Mouse (Mus musculus) ovary, postnatal 10 days (tissue): ENCODE results near the gene Tfcp2l1.
"Not testable (repeated sequence)": the region's sequence is repeated elsewhere in the genome, so short reads cannot be mapped to it uniquely, and the experiment has no call there.

Experiments
- DNase-seq: peaks from one replicate; pipeline ENCODE4 v3.0.0; 2022; ENCODE audit warnings: low spot score

The Tfcp2l1 gene

DNA sequence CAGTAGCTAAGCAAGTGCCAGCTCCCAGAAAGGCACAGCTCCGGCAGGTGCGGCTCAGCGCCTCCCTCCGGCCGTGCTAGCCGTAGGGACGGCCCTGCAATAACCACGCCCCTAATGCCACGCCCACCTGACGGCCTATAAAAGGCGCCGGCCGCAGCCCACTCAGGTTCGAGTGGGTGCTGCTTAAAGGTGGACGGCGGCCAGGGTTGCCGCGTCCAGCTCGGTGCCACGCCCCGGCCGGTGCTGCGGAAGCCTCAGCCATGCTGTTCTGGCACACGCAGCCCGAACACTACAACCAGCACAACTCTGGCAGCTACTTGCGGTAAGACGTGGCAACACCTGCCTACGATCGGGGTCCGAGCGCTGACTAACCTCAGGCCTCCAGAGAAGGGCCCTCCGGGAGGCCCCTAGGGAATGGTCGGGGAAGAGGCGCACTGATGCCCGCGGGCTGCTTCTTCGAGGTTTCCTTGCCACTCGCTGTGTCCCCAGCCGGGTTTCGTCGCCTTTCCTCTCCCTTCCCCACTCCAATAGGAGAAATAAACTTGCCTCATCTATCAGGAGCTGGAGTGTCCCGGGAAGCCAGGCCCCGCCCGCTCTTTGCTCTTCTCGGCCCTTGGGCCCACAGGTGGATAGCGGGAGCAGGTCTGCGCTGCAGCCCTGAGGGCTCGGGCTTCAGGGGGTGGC is at the start of gene Tfcp2l1:
Tfcp2l1 (plus strand) TSS at position 165 of the 684 bp plus-strand sequence.
- peak; percentile 52 for DNase-seq

DNA sequence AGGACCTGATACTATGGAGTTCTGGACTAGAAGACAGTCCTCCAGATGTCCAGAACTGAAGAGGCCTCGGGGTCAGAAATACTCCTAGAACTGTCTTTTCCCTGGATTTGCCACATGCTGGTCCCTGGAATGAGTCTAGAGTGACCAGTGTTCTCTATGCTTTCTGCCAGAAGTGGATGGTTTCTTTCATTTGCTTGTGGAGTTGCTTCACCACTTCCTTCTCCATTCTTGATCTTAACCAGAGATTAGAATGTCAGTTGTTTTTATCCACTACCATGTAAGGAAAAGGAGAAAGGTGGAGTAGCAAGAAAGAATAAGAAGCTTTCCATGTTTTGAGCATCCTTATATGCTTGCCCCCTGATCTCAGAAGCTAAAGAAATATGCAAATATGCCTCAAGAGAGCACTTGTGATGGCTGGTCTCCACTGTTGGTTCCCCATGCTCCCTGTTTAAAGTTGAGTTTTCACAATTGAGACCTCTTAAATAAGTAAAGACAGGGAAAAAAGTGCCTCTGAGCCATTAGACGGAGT is 47.5 kb upstream of the Tfcp2l1 start:
- no peak for DNase-seq

DNA sequence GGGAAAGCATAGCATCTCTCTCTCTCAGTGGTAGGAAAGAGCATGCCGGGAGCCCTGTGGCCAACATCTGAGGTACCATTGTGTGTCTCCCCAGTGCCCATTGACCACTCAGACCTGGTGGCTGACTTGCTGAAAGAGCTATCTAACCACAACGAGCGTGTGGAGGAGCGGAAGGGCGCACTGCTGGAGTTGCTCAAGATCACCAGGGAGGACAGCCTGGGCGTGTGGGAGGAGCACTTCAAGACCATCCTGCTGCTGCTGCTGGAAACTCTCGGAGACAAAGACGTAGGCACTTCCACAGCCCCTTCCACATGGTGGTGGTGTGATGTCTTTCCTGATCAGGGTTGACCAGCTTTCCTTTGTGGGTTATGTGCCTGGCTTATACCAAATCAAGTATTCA is 46.6 kb upstream of the Tfcp2l1 start:
- DNase-seq, result no peak

DNA sequence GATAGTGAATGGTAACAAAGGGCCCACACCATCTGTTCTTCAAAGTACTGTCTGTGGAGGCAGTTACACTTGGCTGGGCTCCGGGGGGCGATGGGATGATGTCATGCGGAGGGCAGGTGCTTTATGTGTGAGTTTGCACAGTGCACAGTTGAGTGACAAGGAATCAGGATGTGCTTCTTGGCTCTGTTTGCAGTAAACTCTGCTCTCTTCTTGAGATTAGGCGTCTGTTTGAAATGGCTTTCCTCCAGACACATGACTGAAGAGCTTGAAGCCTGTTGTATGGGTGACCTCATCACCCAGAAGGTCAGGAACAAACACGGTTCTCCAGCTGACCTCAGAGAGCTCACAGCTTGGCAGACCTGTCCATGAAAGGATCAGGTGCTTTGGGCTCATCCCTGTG is 38.0 kb upstream of the Tfcp2l1 start:
- no peak for DNase-seq

DNA sequence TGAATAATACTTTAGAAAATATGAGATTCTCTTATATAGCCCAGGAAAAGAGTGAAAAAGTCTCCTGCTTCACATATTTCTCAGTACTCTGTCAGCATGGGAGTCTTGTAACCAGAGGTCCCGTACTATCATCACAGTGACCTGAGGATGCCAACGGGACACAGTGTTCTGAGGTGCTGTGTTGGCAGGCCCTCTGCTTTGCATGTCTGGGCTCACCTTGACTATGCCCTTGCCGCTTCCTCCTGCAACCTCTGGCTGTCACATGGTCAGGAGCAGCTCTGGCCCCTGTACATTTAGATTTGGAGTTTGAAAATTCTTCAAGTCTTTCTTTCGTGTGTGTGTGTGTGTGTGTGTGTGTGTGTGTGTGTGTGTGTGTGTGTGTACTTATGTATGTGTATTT is 34.8 kb upstream of the Tfcp2l1 start:
- DNase-seq, result no peak

DNA sequence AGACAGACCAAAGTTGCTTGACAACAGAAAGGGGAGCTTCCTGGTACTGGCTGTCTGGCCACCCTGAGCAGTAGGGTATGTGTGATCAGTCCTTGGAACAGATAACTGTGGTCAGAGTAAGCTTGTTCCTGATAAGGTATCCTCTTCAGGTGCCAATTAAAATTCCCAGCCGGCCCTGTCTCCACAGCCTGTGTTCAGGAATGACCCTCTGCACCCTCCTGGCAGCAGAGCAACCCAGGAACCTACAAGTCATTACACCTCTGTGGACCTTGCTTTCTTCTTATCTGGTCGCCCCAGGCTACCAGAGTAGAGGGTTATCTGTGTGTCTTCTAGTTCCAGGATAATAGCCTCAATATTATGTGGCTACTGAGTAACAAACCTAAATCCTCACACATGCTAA is 32.4 kb upstream of the Tfcp2l1 start:
- no peak for DNase-seq

DNA sequence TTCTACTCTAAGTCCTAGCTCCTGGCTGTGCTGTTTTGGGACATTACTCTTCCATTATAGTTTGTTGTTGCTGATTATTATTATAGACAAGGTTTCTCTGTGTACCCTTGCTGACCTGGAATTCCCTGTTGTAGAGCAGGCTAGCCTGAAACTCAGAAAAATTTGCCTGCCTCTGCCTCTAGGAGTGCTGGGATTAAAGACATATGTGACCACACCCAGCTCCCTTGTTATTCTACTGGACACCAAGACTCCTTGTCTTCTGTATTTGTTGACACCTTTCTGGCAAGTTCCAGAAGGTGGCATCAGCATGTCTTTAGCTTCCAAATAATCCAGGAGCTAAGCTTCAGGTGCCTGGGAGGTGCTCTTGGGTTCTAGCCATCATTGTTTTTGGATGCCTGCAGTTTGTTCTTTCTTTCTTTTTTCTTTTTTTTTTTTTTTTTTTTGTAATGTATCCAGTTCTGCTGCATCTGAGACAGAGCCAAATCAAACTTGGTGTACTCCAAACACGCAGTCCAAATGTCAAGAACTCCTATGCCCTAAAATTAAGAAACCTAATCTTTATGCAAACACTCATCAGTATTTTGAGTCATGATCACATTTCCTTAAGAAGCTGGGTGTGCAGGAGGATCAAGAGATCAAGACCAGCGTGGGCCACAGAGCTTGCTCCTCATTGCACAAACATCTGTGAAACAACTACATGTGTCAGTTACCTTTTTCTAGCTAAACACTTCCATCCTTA is 30.1 kb upstream of the Tfcp2l1 start:
- no peak for DNase-seq

DNA sequence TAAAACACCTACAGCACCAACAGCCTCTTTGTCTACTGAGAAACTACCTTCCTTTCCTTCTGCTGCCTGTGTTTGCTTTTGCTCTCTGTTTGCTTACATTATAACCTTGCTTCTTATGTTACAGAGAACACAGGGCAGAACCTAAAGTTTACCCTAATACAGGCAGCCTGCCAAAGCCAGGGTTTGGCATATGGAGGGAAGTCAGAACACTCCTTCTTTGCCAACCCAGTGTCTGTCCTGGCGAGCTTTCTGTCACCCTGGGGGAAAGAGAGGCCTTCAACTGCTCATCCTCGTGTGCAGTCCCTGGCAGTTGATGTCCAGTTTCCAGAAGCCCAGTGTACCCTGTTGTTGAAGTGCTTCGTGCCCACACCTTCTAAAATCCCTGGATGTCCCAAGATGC is 29.4 kb upstream of the Tfcp2l1 start:
- no peak for DNase-seq

DNA sequence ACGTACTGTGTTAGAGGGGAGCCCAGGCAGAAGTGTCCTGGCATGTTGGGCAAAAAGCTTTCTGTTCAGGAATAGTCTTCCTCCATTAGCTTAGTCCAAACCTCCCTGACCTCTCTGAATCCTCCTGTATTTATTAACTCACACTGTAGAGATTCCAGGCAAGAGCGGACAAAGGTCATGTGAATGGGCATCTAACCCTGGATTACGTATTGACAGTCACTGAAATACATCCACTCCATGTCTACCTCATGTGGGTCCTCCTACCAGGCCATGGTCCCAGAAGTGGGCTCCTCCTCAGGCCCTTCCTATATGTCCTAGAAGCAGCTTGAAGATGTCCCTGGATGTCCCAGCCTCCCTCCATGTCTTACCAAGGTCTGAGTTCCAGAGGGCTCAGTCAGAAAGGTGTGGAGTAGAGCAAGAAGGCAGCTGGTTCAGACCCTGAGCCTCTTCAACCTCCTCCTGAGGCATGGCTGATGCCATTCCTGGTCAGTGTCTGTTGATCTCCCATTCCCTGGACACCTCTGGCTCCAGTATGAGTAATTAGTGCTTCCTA is 14.0 kb upstream of the Tfcp2l1 start:
- DNase-seq, result no peak

DNA sequence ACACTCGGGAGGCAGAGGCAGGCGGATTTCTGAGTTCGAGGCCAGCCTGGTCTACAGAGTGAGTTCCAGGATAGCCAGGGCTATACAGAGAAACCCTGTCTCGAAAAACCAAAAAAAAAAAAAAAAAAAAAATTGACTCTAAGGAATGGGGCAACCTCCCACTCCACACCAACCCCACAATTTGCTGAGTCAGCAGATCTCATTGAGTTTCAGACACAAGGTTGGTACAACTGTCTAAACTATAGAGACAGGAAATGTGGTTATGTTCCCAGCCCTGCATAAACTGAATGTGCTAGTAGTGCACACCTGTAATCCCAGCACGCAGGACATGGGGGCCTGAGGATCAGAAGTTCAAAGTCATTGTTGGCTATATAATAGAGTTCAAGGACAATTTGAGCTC is 6.7 kb upstream of the Tfcp2l1 start:
- not testable (repeated sequence) for DNase-seq

DNA sequence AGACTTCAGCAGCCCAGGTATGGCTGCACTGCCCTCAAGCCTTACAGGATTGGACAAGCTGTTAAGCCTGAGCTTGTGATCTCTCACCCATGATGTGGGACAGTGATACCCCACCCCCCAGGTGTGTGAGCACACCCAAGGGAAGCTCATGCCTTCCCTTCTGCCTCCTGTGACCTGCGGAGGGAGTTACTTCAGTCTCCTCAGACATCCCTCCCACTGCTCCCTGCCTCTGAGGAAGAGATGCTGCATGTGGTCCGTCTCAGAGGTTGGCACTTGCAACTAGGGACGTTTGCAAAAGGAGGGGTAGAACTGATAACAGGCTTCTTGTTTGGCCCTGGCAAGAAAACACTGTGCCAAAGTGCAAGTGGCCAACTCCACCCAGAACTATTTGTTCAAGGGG is 4.9 kb upstream of the Tfcp2l1 start:
- no peak for DNase-seq

DNA sequence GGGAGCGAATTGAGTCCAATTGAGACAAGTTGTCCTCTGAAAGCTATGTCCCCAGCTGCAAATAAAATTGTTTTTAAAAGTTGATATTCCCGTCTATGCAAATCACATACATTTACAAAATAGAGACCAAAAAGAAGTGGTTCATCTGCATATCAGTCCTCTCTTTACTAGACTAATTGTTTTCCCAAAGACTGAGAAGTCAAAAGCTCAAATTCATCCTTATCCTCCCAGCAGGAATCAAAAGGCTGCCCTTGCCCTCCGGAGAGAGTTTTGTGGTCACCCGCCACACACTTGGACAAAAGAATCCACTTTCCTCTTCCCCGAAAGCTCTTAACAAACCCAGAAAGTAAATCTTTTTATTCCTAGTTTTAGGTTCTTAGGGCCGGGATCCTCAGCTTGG is 2.3 kb upstream of the Tfcp2l1 start:
- no peak for DNase-seq

DNA sequence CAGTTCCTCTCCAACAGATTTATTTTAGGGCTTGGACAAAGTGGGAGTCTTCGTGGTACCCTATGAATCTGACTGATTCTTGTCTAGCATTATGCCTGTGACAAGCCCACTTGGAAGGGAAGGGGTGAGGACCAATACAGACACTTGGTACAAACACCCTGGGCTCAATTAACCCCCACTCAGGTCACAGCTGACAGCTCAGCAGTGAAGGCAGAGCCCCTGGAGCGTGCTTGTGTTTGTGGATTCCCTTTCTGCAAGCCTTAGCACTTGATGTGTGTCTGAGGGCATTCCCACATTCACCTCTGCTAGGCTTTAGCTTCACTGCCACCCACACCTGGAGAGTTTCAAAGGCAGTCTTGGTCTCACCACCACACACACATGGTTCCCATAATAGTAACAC is 1.8 kb upstream of the Tfcp2l1 start:
- no peak for DNase-seq

DNA sequence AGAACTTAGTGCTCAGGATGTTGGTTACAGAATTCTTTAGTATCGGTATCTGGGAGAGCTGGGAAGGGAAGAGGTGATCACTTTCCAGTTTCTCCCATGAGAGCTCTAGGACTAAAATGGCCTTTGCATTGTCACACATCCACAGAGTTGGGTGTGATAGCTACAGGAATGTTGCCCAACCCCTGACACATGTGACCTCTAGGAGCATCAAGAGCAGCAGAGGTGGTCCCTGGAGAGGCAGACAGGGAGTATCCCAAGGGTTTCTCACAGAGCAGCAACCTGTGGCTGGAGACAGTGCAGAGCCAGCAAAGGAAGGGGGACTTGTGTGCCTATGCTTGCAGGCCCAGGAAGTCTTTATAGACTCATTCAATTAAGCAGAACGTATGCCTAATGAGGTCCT is 1.3 kb upstream of the Tfcp2l1 start:
- no peak for DNase-seq

DNA sequence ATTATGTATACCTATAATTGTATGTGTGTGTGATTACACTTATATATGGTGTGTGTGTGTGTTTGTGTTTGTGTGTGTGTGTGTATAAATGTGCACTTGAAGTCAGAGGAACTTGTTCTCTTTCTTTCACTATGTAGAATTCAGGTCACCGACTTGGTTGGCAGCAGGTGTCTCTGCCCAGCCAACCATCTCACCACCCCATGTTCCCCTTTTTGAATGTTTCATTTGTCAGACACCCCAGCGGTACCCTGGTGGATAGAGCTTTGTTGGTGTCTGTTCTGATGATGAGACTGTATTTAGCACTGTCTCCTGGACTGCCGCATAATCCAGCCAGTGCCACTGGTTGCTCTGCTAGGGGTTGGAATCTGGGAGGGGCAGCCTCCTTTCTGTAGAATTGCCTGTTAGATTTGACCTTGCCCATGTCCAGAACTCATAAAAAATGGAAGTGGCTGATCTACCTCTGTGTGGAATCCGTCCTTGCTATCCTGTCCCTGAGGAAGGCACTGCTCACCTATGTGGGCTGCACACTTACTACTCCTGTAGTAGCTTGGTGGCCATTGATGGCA is 5.8 kb downstream of the Tfcp2l1 start:
- DNase-seq, result no peak

DNA sequence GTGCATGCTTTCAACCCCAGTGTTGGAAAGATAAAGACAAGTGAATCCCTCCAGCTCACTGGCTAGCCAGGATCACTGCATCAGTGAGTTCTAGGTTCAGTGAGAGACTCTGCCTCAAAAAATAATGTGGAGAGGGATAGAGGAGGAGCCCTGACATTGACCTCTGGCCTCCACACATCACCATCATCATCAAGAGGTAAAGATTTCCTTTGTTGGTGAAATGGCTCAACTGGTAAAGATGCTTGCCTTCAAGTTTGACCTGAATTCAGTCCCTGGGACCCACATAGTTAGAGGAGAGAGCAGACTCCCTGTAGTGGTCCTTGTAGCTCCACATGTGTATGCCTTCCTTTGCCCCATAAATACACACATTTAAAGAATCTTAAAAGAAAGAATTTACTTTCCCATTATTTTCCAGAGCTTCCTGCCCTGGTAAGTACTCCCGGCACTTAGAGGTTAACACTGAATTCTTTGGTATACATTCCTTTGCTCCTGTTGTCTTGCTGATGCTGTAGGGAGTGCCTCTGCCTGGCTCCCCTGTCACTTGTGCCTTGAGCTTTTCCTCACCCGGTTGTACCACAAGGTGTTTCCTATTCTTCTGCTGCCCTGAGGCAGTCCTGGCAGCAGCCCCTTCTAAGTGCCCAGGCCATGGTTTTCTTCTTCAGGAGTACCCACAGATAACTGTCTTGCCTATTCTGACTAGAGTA is 14.7 kb downstream of the Tfcp2l1 start:
- no peak for DNase-seq

DNA sequence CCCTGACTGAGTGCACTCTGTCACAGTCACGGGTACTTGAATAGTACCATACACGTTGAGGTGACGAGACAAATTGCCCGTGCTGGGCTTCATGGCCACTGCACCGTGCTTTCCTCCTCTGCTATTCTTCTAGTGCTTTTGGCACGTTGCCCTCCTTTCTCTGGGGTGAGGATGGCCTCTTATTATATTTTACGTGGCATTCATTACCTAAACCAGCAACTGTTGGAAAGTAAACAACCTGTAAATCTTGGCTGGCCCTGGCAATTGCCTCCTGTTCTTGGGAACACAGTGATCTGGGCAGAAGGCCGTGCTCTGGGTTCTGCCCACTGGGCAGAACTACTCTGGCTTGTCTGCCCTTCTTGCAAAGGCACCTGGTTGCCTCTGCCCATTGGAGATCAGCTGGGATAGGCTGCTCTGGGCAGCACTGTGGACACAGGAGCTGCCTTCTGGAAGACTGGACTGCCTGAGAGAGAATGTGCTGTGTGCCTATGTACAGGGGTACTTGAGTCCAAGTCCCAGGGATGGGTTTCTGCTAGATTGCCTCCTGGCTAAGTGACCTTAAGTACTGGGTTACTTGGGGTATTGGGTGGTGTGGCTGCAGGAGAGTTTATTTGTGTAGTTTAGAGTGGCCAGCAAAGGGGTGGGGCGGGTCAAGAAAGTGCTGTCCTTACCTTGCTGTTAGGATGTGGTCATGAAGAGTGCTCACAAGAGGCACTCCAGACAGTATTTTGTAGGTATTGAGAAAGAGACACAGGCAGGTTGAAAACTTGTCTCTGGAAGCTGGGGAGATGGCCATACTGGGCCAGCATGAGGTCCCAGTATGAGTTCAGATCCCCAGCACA is 15.6 kb downstream of the Tfcp2l1 start:
- DNase-seq, result no peak

DNA sequence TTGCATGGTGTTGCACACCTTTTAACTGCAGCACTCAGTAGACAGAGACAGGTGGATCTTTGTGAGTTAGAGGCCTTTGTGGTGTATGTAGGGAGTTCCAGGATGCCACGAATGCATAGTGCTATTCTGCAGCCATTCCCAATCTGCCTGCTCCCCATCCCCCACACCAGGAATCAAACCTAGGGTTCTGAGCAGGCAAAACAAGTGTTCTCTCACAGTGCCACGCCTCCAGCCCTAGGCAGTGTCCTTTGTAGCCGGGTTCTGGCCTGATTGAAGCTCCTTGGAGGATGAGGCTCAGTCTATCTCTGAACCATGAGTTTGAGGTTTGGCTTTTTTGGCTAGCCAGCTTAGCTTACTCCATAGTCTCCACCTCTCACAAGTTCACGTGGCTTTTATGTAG is 18.0 kb downstream of the Tfcp2l1 start:
- no peak for DNase-seq

DNA sequence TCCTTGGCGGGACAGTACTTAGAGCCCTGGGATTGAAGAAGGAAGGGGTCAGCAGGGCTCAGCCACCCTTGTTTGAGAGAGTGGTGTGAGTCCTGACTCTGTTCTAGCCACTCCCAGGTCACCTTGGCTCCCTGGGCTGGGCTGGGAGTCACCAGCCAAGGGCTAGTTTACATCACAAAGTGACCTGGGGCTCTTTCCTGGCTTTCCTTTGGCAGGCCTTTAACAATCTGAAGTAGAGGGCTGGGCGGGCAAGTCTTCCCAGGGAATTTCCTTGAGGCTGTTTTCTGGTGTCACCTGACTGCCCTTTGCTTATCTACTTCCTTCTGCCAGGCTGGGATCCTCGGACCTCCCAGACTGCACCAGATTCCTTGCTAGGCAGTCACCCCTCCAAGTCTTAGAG is 20.3 kb downstream of the Tfcp2l1 start:
- DNase-seq, result no peak

DNA sequence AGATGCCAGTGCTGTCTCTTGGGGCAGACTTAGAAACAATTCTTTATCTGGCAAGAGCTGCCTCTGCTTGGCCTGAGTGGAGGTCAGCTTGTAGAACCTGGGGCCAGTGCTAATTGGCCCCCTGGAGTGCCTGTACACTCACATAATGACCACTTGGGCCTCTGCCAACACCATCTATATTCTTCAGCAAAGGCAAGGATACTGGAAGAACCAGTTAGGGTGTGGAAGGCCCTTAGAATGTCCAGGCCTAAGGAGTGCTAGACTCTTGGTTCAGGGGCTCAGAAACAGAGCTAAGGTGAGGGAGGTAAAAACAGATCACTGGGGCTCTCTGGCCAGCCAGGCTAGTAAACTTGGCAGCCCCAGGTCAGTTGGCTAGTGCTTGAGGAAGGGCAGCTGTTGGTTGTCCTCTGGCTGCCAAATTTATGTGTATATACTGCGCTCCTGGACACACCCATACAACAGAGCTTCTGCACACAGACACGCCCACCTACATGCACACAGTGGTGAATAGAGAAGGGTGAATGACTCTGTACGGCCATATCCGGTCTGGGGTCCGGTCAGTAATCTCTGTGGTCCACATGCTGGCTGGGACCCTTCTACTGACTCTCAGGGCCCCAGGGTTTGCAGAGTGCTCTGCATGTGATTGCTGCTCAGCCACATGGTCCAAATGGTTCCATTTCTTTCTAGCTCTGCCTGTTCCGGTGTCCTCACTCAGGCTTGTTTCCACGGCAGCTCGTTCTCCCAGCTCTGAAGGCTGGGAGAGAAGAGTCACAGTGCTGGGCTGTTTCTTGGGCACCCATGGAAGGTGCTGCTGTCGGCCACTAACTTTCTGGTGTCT is 22.4 kb downstream of the Tfcp2l1 start:
- no peak for DNase-seq

DNA sequence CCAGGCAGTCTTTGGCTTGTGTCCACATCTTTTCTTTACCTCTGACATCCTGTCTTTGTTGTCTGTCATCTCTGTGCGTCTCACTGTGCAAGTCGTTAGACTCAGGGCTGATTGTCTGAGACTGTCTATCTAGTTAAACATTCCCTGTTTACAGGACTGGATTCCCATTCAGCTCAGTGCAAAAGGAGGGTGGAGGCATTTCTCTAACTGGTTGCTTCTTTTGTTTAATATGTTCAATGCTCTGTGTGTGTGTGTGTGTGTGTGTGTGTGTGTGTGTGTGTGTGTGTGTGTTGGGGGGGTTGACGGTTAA is 23.0 kb downstream of the Tfcp2l1 start:
- DNase-seq, result no peak
